Mouse (Mus musculus) c-Kit-positive CD71-negative TER-119-negative erythroid progenitor cells, embryonic 14.5 days (primary cell): Measurements from ENCODE around the gene Actr2.
"Not testable (repeated sequence)": the region's sequence is repeated elsewhere in the genome, so short reads cannot be mapped to it uniquely, and the experiment has no call there.

Source experiments
- DNase-seq: peaks from one replicate; pipeline ENCODE4 v3.0.0-alpha.2; 2013; ENCODE audit warnings: low read depth

Gene Actr2

DNA sequence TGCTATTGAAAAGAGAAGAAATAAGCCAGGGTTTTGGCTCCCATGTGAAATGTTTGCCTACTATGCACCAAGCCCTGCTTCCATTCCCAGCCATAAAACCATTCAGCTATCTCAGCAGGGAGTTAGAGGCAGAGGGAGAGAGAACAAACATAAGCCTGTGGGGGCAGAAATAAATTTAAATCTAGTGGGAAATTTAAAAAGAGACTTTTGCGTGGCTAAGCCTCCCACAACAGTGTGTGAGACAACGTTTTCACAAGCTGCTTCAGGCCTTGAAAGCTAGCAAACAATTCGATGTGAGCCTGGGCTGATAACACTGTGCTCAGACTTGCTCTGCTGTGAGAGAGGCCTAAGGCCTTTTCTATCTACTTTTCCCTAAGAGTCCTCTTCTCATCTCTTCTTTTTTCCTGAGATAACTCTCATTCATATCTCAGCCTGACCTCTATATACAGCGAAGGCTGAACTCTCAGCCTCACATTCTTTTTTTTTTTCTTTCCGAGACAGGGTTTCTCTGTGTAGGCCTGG lies 3.4 kb upstream of the Actr2 start:
- no peak for DNase-seq

DNA sequence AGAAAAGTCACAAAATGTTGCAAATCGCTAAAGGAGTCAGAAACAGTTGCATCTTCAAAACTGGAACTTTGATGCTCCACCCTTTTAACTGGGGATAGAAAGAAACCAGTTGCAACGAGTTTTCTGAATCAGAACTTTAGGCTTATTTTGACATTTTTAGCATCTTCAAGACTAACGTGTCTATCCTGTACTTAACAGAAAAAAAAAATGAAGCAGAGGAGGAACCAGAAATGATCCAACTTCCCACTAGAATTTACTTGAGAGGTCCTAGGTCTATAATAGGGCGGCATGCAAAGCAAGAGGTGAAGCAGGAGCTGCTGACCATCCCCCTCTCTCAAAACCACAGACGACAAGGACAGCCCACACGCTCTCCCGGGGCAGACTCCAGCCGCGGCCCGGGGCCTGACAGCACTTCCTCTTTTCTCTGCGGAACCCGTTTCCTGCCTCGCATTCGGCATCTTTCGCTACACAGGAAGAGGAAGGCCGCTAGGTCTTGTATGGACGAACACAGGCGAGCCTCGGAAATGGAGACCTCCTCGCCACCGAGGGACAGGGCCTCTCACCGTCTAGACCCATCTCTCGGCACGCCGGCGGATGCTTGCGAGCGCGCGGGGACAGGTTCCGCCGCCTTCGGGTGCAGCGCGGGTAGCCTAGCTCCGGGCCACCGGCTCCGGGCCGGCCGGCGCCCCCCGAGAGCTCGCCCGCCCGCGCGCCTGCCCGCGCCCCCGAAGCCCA lies 540 bp downstream of the Actr2 start:
- DNase-seq = peak; percentile 82

DNA sequence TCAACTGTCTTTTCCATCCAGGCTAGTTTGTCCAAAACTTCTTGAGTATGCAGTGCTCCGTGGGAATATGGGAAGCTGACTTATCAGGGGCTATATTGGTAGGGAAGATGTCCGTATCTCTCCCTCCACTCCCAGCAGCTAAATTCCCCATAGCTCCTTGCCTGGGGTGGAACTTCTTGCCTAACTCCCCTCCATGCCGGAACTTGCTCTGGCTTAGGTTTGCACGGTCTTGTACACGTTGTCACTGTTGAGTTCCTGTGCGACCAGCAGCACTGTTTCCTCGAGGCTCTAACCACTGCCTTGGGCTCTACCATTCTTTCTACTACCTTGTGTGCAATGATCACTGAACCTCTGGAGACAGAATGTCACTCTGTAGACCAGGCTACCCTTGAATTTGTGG lies 4.6 kb downstream of the Actr2 start:
- DNase-seq = no peak

DNA sequence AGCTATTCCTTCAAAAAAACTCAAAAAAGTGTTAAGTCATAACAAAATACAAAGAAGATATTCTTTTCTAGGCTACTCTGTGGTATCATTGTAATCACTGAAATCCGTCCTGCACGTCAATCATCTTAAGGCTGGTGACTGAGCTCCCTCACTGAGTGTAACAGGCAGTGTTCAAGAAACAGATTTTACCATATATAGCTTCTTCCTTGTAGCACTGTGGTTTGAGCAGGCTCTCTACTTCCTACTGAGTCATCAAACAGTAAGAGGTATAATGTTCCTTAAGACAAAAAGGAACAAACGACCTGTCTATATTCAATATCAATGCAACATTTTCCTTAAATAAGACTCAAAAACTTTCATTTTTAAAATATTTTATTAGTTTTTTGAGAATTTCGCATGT lies 5.0 kb downstream of the Actr2 start:
- DNase-seq = no peak

DNA sequence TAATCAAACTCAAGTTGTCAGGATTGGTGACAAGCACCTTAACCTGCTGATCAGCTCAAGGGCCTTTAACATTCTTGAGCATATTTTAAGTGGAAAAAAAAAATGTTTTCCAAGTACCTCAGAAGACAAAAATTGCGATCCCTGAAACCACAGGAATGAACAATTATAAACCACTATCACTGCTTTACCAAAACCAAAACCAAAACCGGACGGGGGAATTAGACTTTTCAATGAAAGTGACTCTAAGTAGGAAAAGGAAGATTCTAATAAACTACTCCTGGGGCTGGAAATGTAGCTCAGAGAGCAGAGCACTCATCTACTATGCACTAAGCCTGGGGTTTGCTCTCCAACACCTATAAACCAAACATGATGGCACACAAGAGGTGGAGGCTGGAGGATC lies 5.8 kb downstream of the Actr2 start:
- DNase-seq = no peak

DNA sequence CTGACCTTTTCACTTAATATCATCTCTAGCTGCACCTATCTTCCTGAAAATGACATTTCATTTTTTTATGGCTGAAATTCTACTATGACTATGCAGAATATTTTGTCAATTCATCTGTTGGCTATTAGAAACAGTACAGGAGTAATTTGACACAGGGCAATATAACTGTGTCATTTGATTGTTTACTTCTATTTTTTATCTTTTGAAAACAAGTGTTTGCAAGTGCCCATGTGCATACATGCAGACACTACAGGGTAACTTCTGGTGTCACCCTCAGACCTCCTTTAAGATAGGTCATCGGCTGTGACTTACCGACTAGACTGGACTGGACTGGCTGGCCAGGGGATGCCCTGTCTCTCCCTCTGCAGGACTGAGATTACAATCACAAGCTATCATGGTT lies 8.8 kb downstream of the Actr2 start:
- no peak for DNase-seq

DNA sequence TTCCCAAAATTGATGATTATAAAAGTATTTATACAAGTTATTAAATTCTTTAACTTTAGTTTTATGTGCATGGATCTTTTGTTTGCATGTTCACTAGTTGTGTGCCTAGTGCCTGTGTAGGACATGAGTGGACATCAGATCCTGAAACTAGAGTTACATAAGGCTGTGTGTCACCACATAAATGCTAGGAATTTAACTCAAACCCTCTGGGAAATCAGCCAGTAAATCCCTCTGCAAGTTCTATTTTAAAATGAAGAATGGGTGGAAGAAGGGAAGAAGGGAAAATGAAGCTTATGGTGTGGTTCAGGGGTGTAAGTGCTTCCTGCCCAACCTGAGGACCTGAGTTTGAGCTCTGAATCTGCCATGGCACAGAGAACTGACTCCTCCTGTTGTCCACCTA lies 26.4 kb downstream of the Actr2 start:
- DNase-seq = no peak

DNA sequence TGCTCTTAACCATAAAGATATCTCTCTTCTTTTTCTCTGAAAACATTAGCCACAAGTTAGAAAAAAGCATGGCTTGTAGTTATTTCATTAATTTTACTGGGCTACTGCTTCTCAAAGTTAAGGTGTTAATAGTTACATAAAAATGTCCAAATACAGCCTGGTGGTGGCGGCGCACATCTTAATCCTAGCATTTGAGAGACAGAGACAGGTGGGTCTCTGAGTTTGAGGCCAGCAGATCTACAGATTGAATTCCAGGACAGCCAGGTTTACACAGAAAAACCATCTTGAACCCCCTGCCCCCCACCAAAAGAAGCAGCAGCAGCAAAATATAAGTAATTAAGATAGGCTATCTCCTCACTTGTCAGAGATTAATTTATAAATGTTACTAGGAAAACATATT lies 27.1 kb downstream of the Actr2 start:
- no peak for DNase-seq

DNA sequence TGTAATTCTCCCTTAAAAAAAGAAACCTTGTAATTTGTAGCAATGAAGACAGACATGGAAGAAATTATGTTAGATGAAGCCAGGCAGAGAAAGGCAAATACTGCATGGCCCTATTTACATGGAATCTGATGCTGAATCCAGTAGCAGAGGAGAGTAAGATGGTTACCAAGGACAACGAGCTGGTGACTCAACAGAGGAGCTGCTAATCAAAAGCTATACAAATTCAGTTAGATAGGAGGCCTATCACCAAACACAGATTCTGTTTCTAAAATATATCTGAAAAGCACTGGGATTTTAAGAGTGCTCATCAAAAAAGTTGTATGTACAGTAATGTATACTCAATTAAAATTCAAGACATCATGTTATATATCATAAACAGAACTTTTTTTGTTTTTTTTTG lies 37.3 kb downstream of the Actr2 start:
- DNase-seq = no peak

DNA sequence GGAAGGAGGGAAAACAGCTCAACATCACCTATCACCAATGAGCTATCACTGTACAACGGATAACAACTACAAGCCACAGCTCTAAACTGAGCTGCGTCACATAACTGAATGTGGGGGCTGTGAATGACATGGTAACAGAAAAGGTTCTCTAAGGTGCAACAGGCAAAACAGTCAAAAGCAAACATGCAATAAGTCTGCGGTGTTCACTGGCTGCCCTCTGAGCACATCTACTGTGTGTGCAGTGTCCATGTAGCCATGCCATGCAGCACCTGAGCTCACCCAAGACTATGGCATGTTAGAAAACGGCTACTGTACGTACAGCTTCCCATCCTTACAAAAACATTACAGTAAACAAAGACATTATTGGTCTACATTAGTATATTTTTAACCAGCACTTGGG lies 39.9 kb downstream of the Actr2 start:
- DNase-seq = no peak

DNA sequence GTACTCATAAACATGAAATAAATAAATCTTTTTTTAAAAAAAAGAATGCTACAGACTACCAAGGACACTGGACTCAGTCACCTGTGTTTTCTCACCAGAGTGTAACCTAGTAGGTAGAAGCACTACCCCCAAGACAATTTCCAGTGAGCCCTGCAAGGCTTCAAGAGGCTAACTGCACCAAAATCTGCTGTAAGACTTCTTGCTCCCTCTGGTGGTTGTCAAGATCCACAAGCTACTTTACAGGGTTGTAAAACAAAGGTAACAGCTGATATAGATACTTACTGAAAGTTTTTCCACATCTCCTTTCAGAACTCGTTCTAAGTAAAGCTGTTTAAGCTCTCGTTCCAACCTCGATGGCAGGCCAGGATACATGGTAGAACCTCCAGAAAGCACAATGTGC lies 40.5 kb downstream of the Actr2 start:
- peak; percentile 18 for DNase-seq

DNA sequence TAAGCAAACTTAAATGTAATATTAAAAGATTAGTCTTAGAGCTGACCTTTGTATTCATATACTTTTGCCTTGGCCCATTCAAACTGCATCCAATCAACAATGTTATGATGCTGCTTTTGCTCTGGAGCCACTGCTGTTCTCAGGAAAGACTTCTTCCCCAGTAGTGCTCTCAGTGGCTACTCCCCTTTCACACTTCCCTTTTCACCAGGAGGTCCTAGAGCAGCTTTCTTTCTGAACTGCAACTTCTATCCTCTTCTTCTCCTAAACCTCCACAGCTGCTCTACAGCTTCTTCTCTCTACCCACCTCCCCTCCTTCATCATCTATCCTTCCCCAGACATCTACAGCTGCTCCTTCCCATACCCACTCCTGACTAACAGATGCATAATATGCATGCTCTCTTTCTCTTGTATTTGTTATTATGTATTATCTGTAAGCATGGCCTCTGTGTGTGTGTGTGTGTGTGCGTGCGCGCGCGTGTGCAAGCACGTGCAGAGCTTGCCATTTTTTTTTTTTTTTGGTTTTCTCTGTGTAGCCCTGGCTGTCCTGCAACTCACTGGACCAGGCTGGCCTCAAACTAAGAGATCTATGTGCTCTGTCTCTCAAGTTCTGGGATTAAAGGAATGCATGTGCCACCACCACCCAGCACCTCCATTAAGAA lies 44.2 kb downstream of the Actr2 start:
- no peak for DNase-seq

DNA sequence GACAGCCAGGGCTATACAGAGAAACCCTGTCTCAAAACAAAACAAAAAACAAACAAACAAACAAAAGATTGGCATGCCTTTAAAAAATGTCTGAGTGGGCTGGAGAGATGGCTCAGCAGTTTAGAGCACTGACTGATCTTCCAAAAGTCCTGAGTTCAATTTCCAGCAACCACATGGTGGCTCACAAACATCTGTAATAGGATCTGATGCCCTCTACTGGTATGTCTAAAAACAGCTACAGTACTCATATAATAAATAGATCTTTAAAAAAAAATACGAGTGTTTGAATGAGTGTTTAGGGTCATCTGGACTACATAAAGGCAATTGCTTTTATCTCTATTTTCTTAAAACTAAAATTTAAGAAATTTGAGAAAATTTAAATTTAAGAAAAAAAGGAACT lies 45.2 kb downstream of the Actr2 start:
- no peak for DNase-seq

DNA sequence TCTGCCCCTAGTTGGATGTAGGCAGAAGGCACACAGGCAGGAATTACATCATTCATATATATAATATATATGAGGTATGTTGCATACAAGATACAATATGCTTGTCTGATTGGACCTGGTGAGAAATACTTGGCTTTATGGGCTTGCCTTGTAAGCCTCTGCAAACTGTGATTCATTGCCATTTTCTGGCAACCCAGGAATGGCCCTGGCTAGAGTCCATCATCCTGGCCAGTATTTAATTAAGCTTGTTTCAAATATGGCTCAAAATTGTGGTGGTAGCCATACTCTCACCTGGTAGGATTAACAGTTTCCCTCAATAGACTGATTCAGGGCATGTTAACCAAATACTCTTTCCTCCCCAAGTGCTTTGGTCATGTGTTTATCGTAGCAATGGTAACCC lies 46.6 kb downstream of the Actr2 start:
- DNase-seq = no peak

DNA sequence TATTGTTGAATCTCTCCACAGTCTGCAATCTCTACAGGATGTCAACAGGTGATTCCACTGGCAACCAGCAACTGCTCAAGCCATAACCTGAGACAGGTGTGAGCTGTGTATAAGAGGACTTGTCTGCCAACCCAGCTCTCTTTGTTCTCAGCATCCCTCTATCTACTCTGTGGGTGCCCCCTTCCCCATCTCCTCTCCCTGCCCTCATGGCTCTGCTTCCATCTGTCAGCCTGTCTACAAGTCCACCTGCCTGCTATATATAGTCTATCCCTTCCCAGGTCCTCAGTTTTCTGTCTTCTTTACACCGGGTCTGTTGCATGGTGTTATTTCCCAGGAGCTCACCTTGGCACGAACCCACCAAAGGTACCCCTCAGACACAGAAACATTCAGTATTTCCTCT lies 47.8 kb downstream of the Actr2 start:
- DNase-seq = no peak

DNA sequence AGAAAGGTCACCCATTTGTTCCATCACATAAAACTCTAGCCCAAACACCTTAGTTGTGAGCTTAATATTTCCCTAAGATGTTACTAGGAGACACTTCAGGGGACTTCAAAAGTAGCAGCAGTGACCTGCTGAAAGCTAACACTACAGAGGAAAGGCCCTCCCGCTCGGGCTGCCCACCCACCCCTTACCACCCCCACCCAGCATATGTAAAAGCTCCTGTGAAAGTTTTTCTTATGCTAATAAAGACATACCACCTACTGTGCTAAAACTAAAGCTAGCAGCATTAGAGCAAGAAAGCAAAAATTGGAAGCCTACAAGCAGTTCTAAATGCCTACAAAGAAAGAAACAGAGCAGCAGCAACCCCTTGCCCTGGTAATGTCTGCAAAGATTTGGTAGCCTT lies 48.6 kb downstream of the Actr2 start:
- not testable (repeated sequence) for DNase-seq

DNA sequence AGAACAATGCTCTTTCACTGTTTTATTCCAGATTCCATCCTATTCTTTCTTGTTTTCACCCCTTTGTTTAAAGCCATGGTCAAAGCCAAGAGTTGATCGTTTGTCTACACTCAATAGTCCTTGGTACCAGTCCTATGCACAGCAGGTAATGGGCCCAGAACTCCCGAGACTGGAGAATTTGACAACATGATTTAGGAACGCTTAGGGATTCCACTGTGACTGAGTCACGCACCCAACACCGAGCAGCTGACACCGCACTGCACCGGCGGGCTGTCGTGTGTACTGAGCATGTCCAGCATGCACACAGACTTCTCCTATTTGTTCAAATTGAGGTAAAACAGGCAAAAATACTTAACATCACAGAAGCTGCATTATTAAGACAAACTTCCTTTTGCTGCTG lies 49.9 kb downstream of the Actr2 start:
- not testable (repeated sequence) for DNase-seq

DNA sequence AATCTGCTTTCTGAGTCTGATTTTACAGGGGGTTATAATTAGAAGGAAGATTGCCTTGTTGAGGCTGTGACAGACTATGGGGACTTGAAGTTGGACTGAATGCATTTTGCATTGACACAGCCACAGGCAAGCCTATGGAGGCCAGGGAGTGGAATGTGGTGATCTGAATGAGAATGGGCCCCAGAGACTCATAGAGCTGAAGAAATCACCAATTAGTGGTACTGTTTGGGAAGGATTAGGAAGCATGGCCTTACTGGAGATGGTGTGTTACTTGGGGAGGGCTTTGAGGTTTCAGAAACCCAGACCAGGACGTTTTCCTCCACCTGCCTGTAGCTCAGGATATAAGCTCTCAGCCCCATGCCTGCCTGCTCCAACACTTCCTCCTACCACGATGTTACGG lies 53.0 kb downstream of the Actr2 start:
- no peak for DNase-seq

DNA sequence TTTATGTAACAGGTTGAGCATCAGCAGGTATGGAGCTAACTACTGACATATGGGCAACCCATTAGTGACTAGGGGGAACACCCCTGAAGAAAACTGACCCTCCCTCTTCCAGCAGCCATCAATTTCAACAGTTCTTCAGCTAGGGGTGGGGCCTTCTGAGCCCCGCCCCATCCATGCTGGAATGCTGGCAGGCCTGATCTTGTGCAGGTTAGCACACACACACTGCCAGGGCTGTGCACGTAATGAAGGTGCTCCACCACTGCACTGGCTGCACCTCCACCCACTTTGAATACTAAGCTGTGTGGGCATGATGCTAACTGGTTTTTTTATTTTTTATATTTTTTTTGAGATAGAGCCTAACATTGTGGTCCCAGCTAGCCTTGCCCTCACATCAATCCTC lies 55.3 kb downstream of the Actr2 start:
- DNase-seq = no peak

DNA sequence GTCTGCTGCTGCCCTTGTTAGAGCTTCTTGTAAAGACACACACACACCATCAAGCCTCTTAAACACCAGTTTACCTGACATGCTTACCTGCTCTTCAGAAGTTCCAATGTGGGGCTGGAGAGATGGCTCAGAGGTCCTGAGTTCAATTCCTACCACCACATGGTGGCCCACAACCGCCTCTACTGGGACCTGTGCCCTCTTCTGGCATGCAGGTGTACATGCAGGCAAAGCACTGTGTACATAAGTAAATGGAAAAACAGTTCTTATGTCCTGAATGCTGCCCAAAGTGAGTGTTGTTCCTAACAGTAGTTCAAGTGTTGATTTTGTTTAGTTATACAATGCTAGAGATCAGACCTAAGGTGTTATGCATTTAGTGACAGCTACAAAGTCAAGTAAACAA lies 56.5 kb downstream of the Actr2 start:
- no peak for DNase-seq

DNA sequence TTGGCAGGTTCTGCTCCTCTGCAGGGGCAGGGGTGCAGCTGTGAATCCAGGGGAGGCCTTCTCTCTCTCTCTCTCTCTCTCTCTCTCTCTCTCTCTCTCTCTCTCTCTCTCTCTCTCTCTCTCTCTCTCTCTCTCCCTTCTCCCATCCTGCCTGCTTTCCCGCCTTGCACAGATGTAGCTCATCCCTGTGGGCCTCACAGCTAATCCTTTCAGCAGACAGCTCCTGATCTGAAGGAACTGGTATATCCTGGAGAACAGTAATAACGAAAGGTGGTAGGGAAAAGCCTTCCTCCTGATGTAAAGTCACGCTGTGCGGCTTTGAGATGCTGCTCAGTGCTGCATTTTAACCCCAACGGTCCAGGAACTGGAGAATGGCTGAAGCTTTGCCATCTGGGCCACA lies 58.1 kb downstream of the Actr2 start:
- no peak for DNase-seq

DNA sequence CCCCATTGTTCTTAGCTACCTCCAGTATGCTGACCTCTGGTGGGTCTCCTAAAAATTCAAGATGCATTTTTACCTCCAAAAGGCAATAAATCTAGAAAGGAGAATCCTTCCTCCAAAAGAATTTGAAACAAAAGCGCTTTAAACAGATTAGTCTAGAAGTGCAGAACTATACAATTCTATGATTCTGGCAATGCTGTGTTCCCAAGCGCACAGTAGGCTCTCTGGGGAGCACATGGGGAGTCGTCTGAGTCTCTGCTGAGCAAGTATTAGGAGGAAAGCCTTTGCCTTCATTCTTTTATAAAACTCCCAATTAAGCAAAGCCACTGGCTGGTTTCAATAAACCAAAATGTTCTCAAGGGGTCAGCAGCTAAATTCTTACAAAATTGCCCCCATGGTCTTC lies 58.8 kb downstream of the Actr2 start:
- no peak for DNase-seq

DNA sequence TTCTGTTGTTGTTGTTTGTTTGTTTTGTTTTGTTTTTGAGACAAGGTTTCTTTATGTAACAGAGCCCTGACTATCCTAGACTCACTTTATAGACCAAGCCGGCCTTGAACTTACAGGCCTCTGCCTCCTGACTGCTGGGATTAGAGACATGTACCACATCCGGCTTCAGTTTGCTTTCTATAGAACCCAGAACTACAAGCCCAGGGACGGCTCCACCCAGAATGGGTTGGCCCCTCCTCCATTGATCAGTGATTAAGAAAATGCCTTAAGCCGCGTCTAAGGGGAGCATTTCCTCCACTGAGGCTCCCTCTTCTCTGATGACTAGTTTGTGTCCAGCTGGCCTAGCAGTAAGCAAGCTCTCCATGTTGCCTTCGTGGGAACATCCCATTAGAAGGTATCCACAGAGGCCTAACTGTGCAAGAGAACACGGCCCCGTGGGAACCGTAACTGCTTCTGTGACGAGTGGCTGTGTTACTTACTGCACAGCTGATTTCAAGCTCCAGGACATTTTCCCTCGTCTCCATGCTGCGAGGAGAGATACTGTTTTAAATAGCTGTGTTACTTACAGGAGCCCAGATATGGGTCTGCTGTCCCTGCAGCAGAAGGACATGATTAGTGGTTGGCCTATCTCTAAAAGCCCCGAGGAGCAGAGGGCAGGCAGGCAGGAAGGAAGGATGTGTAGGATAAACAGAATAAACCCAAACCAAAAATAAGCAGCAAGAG lies 59.7 kb downstream of the Actr2 start:
- DNase-seq = no peak
